Mouse (Mus musculus): ENCODE results near the gene Apeh. TPM values are rescaled to one million over a fixed set of nuclear protein-coding genes. Genes with fewer than 3 reads are reported as not detected.
A peak's percentile ranks its signal among the peaks of the same experiment; 100 is the strongest.

Gene Apeh
- polyA plus RNA-seq, 1 experiment, result 21.2 TPM

DNA sequence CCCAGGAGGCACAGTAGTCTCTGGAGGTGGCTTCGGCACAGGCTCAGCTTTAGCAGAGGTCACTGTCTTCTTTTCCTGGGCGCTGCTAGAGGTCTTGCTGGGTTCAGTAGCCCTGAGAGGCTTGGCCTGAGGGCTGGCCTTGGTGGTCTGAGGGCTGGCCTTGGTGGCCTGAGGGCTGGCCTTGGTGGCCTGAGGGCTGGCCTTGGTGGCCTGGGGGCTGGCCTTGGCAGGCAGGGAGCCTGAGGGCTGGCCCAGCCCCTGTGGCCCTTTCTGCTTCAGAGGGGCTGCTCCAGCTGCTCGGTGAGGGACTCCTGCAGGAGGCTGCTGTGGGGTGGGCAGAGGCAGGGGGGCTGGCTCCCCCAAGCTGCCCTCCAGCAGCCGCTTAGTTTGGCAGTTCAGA, 22.7 kb upstream of the Apeh start:
- Histone ChIP-seq H3K4me3 (ENCODE audit: control insufficient read depth, low read depth, low read length) (no peak overlapping the region), H3K27me3 (ENCODE audit: control insufficient read depth, insufficient read depth, low read length) (no peaks in the 10 kb centered on the region), H3K27ac (ENCODE audit: control insufficient read depth, insufficient read depth, low read depth, low read length) (no peak overlapping the region), H3K4me1 (ENCODE audit: control insufficient read depth, insufficient read depth, low read length) (peaks cover 14% of the 10 kb centered on the region), H3K36me3 (ENCODE audit: control insufficient read depth, insufficient read depth, low read length) (no peaks in the 10 kb centered on the region)
- TF ChIP-seq CTCF (IDR thresholded peaks at IDR 0.05; ENCODE audit: control insufficient read depth, insufficient read depth, insufficient replicate concordance, low read depth, low read length), result no peak
- TF ChIP-seq POLR2A (IDR thresholded peaks at IDR 0.05; ENCODE audit: control insufficient read depth, low read depth, low read length), result no peak

DNA sequence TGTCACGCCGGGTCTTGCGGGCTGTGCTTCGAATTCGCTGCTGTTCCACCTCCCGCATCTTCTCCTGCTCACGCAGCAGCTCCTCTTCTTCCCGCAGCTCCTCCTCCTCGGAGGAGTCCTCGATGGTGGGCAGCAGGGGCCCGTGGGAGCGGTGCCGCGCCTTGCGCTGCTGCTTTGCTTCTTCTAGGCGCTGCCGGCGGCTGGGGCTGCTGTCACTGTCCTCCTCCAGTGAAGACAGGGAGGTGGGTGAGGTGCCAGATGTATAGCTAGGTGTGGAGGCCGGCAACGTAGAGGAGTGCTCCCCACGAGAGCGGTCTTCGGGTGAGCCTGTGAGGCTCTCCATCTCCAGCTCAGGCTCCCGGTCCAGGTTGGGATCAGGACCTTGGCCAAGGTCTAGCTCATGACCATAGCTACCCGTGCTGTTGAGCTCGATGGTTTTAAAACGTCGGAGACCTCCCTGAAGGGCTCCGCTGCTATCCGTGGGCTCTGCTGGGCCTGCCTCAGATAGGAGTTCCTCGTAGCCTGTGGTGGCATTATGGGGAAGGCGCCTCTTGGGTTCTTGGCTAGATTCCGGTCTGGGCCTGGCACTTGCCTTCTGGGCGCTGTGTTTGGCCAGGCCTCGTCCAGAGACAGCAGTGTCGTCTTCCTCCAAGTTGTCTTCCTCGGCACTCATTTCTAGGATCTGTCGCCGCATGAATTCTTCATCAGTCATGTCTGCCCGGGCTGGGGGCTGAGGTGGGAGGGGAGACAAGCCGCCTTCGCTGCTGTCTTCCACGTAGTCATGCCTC, 21.1 kb upstream of the Apeh start:
- TF ChIP-seq CTCF (IDR thresholded peaks at IDR 0.05; ENCODE audit: control insufficient read depth, insufficient read depth, insufficient replicate concordance, low read depth, low read length), result no peak
- no peak overlapping the region for H3K27ac ChIP-seq (ENCODE audit: control insufficient read depth, insufficient read depth, low read depth, low read length)
- H3K4me3 ChIP-seq (ENCODE audit: control insufficient read depth, low read depth, low read length), result peak overlapping the region; percentile 37
- H3K36me3 ChIP-seq (ENCODE audit: control insufficient read depth, insufficient read depth, low read length), result no peaks in the 10 kb centered on the region
- H3K4me1 ChIP-seq (ENCODE audit: control insufficient read depth, insufficient read depth, low read length), result peaks cover 14% of the 10 kb centered on the region
- no peaks in the 10 kb centered on the region for H3K27me3 ChIP-seq (ENCODE audit: control insufficient read depth, insufficient read depth, low read length)

DNA sequence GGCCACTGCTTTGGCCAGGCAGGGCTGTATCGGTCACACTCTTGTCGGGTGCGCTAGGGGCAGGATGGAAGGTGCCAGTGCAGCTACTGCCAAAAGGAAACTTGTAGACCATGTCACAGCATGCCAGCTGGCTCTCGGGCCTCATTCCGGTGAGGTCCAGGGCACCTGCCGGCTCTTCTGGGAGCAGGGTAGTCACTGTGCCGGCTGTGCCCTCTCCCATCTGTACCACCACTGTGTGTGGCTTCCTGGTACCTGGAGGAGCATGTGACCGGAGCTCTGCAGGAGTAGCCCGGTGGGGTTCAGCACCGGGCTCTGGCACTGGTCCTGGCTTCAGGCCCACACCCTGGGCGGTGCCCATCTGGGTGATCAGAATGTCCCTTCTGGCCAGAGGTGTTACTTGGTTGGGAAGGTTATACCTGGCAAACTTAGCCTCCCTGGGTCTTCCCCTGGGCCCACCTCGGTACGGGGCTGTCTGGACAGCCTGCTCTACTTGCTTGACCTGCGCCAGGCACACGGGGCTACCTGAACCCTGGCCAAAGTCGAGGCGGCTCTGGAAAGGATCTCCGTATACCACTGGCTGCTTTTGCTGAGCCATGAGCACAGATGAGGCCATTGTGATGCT, 18.4 kb upstream of the Apeh start:
- Histone ChIP-seq H3K4me1 (ENCODE audit: control insufficient read depth, insufficient read depth, low read length) (peaks cover 14% of the 10 kb centered on the region), H3K27ac (ENCODE audit: control insufficient read depth, insufficient read depth, low read depth, low read length) (no peak overlapping the region), H3K27me3 (ENCODE audit: control insufficient read depth, insufficient read depth, low read length) (no peaks in the 10 kb centered on the region), H3K36me3 (ENCODE audit: control insufficient read depth, insufficient read depth, low read length) (no peaks in the 10 kb centered on the region), H3K4me3 (ENCODE audit: control insufficient read depth, low read depth, low read length) (no peak overlapping the region)
- no peak for TF ChIP-seq POLR2A (IDR thresholded peaks at IDR 0.05; ENCODE audit: control insufficient read depth, low read depth, low read length)
- TF ChIP-seq CTCF (IDR thresholded peaks at IDR 0.05; ENCODE audit: control insufficient read depth, insufficient read depth, insufficient replicate concordance, low read depth, low read length), result no peak

DNA sequence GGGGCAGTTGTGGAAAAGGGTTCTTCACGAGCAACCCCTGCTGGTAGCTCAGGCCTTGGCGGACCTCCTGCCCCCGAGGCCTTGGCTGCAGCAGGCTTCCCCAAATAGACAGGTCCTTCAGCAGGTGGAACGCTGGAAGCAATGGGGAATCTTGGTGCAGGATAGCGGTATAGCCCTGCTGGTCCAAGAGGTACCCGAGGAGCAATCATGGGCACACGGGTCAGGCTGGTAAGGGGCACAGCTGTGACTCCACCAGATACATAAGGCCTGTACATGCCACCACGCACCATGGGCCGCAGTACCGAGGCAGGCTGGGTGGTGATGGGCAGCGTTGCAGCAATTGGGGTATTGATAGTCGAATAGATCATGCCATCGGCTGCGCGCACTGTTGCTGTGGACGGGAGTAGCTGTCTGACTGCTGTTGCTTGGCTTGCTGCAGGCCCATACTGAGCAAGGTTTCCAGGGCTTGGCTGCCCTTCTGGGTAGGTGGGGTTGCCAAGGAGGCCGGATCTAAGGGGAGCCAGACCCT, 17.3 kb upstream of the Apeh start:
- no peak overlapping the region for H3K27ac ChIP-seq (ENCODE audit: control insufficient read depth, insufficient read depth, low read depth, low read length)
- H3K27me3 ChIP-seq (ENCODE audit: control insufficient read depth, insufficient read depth, low read length), result no peaks in the 10 kb centered on the region
- TF ChIP-seq POLR2A (IDR thresholded peaks at IDR 0.05; ENCODE audit: control insufficient read depth, low read depth, low read length), result no peak
- TF ChIP-seq CTCF (IDR thresholded peaks at IDR 0.05; ENCODE audit: control insufficient read depth, insufficient read depth, insufficient replicate concordance, low read depth, low read length), result no peak
- no peak overlapping the region for H3K4me3 ChIP-seq (ENCODE audit: control insufficient read depth, low read depth, low read length)
- H3K4me1 ChIP-seq (ENCODE audit: control insufficient read depth, insufficient read depth, low read length), result peaks cover 22% of the 10 kb centered on the region
- H3K36me3 ChIP-seq (ENCODE audit: control insufficient read depth, insufficient read depth, low read length), result no peaks in the 10 kb centered on the region

DNA sequence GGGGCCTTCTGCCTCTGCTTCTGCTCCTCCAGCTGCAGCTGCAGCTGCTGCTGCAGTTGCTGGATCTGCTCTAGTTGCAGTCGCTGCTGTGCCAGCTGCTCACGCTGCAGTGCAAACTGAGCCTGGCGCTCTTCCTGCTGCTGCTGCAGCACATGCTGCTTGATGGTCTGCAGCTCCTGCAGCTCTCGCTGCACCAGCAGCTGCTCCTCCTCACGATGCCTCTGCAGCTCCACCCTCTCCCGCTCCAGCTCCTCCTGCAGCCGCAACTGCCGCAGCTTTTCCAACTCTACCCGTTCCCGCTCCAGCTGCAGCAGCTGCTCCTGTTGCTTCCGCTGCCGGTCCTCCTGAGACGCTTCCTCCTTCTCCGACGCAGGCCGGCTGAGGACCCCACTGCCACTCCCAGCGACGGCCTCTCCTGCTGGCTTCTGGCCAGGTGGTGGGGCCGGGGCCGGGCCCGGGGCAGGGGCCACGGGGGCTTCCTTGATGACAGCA, 16.7 kb upstream of the Apeh start:
- H3K4me1 ChIP-seq (ENCODE audit: control insufficient read depth, insufficient read depth, low read length), result peaks cover 26% of the 10 kb centered on the region
- no peaks in the 10 kb centered on the region for H3K36me3 ChIP-seq (ENCODE audit: control insufficient read depth, insufficient read depth, low read length)
- no peak overlapping the region for H3K4me3 ChIP-seq (ENCODE audit: control insufficient read depth, low read depth, low read length)
- H3K27me3 ChIP-seq (ENCODE audit: control insufficient read depth, insufficient read depth, low read length), result no peaks in the 10 kb centered on the region
- TF ChIP-seq CTCF (IDR thresholded peaks at IDR 0.05; ENCODE audit: control insufficient read depth, insufficient read depth, insufficient replicate concordance, low read depth, low read length), result no peak
- TF ChIP-seq POLR2A (IDR thresholded peaks at IDR 0.05; ENCODE audit: control insufficient read depth, low read depth, low read length), result no peak
- no peak overlapping the region for H3K27ac ChIP-seq (ENCODE audit: control insufficient read depth, insufficient read depth, low read depth, low read length)

DNA sequence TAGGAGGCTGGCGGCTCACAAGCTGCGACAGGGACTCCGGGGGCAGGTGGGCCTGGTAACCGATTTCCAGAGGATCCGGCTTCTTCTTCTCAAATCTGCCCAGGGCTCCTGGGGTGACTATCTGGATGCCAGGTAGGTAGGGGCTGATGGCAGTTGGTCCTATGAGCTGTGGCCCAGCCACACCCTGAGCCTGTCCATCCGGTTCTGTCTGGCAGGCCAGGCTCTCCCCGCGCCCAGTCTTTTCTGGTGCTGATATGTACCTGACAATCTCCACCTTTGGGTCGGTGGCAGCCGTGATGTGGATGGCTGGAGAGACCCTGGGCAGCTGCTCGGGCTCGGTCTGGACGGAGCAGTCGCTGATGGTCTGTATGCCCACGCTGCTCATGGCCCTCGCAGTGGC, 15.8 kb upstream of the Apeh start:
- Histone ChIP-seq H3K27me3 (ENCODE audit: control insufficient read depth, insufficient read depth, low read length) (no peaks in the 10 kb centered on the region), H3K4me3 (ENCODE audit: control insufficient read depth, low read depth, low read length) (no peak overlapping the region), H3K4me1 (ENCODE audit: control insufficient read depth, insufficient read depth, low read length) (peaks cover 25% of the 10 kb centered on the region), H3K36me3 (ENCODE audit: control insufficient read depth, insufficient read depth, low read length) (no peaks in the 10 kb centered on the region), H3K27ac (ENCODE audit: control insufficient read depth, insufficient read depth, low read depth, low read length) (no peak overlapping the region)
- TF ChIP-seq POLR2A (IDR thresholded peaks at IDR 0.05; ENCODE audit: control insufficient read depth, low read depth, low read length), result no peak

DNA sequence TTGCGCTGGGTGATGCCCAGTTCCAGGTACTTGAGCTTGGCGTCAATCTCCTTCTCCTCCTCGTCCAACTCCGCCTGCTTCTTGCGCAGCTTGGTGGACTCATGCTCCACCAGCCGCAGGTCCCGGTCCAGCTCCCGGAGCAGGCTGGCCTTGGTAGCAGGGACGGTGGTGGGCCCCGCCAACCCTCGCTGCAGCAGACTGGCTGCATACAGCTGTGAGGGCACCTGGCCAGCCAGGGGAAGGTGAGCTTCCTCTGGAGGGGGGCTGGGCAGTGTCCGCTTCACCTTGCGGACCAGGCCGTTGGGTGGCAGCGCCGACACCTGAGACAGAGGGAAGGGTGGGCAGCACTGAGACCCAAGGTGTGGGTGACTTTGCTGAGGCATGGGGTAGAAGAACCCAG, 13.5 kb upstream of the Apeh start:
- no peaks in the 10 kb centered on the region for H3K27me3 ChIP-seq (ENCODE audit: control insufficient read depth, insufficient read depth, low read length)
- no peak overlapping the region for H3K27ac ChIP-seq (ENCODE audit: control insufficient read depth, insufficient read depth, low read depth, low read length)
- peaks cover 12% of the 10 kb centered on the region for H3K4me1 ChIP-seq (ENCODE audit: control insufficient read depth, insufficient read depth, low read length)
- no peak for TF ChIP-seq CTCF (IDR thresholded peaks at IDR 0.05; ENCODE audit: control insufficient read depth, insufficient read depth, insufficient replicate concordance, low read depth, low read length)
- no peak for TF ChIP-seq POLR2A (IDR thresholded peaks at IDR 0.05; ENCODE audit: control insufficient read depth, low read depth, low read length)
- no peaks in the 10 kb centered on the region for H3K36me3 ChIP-seq (ENCODE audit: control insufficient read depth, insufficient read depth, low read length)
- H3K4me3 ChIP-seq (ENCODE audit: control insufficient read depth, low read depth, low read length), result no peak overlapping the region

Data from testis, adult 2 months (tissue).